Mouse (Mus musculus) CD8-positive naive resting alpha-beta T cell, adult 2 months (primary cell): Measurements from ENCODE around the gene Dact2.
A peak's percentile ranks its signal among the peaks of the same experiment; 100 is the strongest.

Experiments
- DNase-seq, 2 experiments: peaks; one replicate each; pipeline ENCODE4 v3.0.0; 2022; ENCODE audit warnings: low read depth in 2 of 2, low spot score in 2 of 2

The Dact2 gene

GRCm38 (mm10) chr17:14175704-14176103 is 28.4 kb downstream of the Dact2 start:
- DNase-seq = no peak

GRCm38 (mm10) chr17:14175019-14175418 is 29.1 kb downstream of the Dact2 start:
- no peak for DNase-seq

GRCm38 (mm10) chr17:14174401-14174800 is 29.7 kb downstream of the Dact2 start:
- DNase-seq = no peak

DNA sequence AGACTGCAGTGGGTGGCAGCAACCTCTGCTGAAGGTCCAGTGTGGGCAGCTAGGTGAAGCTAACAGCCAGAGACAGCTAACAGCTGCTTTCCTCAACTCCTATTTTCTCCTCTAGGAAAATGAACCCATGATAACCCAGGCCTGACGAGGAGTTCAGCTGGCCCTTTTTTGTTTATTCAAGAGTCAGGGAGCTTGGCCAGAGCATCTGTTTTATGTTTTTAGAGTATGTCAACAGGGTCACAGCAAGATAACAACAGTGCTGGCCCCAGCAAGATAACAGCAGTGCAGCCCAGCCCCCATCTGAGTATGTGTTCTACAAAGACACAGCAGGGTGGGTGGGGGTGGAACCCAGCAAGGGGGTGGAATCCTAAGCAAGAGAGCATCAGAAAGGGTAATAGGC is 30.6 kb downstream of the Dact2 start:
- no peak for DNase-seq

DNA sequence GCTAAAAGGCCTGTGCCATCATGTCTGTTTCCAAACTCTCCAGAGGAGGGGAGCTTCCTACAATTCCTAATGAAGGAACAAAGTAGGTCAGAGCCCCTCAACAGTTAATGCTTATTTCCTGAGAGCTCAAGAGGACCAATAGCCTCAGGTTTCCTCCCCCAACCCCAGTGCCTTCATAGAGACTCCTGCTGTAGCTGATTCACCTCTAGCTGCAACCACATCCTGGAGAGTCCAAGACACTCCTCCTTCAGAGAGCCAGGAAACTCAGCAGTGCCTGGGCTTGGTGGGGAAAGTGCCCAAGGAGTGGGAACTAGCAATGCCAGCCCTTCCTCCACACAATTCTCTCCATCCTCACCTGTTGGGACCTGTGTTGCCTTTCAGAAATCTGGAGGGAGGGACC is 31.4 kb downstream of the Dact2 start:
- DNase-seq = peak; percentile 21 to 45

DNA sequence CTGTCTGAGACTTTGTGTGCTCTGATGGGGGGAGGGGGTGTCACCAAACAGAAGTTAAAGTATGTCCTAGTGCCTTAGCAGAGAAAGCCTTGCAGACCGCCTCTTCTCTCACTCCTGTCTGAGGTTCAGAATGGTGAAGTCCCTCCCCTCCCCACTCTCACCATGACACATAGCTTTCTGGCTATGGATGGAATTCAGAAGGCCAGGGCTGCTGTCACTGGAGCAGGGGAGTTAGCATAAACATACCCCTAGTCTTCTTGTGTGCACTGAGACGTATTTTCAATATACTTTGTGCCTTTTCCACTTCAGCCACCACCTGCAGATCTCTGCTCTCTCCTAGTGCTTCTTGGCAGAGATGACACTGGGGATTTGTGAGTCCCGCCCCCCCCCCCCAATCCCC is 31.9 kb downstream of the Dact2 start:
- no peak for DNase-seq

GRCm38 (mm10) chr17:14170961-14171479 is 33.1 kb downstream of the Dact2 start:
- no peak for DNase-seq

DNA sequence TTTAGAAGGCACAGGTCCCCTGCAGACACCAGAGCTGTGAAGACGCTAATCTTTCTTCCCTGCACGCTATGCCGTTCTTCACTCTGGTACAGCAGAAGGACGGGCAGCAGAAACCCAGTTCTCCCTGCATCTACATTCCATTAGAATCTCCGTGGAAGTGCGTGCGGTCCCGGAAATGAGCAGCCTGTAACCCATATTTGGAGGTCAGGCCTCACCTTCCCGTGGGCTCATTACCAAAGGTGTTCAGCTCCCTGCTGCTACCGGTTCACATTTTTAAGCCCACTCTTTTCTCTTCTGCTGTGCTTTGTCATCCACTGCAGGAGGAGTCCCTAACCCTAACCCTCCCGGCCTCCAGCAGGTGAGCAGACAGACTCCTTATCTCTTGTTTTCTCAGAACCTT is 34.7 kb downstream of the Dact2 start:
- DNase-seq = no peak

- DNase-seq = no peak
Observed at GRCm38 (mm10) chr17:14167594-14167993, 36.5 kb downstream of the Dact2 start.

- DNase-seq = no peak
Observed at GRCm38 (mm10) chr17:14166746-14167432, 37.2 kb downstream of the Dact2 start.

DNA sequence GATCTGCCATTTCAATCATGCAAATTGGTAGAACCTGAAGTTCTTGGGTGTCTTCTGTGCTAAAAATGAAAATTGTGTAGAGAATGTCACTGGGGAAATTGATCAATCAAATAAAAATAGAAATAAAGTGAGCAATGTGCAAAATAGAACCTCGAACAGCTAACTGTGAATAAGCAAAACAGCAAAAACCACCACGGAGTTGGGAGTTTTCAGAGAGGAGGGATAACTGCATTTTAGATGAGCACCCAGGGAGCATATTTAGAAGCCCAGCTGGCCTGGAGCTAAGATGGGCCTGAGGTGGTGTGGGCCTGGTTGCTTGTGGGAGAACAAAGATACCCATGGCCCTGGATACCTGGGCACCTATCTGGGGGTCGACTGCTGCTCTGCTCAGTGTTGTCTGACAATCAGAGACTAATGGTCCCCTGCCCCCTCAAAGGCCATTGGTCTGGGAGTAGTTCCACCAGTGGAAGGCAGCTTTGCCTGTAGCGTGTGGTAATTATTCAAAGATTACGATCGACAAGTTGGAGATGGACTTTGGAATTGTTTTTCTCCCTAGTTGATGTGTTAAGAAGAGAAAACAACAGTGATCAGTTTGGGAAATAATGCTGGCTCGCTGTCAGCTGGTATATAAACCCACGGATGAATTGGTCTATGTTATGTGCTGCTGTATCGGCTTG is 38.0 kb downstream of the Dact2 start:
- DNase-seq = no peak

GRCm38 (mm10) chr17:14165332-14165876 is 38.7 kb downstream of the Dact2 start:
- DNase-seq = no peak

DNA sequence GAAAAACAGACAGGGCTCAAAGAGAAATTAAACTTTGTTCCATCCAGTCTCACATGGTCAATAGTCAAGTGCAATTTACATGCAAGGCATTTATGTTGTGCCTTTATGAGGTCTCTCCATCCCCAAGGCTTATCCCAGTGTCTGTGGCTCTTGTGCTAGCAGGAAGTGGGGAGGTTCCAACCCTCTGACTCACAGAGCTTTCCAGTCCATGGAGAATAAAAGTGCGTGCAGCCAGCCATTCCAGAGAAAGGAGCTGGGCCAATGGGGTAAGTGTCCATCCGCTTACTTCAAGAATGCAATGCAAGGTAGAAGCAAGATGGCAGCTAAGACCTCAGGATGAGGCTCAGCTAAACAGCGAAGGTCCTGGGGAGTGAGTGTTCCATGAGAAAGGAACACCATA is 43.3 kb downstream of the Dact2 start:
- DNase-seq = no peak

DNA sequence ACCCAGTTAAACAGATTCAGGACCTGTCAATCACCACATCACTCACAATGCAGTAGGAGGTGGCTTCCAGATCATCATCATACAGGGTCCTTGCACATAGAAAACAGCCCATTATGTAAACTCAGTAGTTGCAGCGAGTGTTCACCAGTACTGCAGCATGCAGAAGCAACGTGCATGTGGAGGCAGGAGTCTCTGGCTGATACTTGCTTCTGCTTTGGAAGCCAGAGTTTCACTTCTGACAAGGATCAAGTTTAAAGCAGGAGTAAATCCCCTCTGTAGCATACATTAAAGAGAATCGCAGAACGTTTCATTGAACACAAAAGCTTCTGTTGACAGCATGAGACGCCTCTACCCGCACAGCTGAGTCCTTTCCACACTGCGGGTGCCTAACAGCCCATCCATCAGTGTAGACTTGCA is 46.3 kb downstream of the Dact2 start:
- DNase-seq = no peak
